Mouse (Mus musculus) T-helper 2 cell (primary cell): ENCODE data around the gene Itih3.

Experiments used
- in situ Hi-C: fragments of 300-600 bp; cut with MboI, MseI; formaldehyde crosslinking; loops from one replicate; pipeline ENCODE4 v1.15.1; 2025; ENCODE audit warnings: high pct_unique_total_duplicates

Gene Itih3

GRCm38 (mm10) chr14:30923375-30924105 lies at the start of gene Itih3:
TSS of gene Itih3 (minus strand) at chr14:30923760.
- in situ Hi-C loops, result no loop called here

DNA sequence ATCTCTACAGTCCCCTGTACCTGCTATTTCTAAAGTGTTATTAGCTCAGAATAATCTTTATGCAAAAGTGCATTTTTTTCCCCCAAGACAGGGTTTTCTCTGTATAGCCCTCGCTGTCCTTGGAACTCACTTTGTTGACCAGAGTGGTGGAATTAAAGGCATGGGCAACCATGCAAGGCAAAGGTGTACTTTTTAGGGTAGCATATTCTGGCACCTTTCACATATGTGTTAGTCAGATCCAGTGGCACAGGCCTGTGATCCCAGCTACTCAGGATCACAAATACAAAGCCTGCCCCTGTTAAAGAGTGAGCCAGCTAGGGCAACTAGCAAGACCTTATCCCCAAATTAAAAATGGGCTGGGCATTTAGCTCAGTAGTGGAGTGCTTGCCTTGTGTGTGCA lies 36.8 kb upstream of the Itih3 start:
- in situ Hi-C loops, result no loop called here

DNA sequence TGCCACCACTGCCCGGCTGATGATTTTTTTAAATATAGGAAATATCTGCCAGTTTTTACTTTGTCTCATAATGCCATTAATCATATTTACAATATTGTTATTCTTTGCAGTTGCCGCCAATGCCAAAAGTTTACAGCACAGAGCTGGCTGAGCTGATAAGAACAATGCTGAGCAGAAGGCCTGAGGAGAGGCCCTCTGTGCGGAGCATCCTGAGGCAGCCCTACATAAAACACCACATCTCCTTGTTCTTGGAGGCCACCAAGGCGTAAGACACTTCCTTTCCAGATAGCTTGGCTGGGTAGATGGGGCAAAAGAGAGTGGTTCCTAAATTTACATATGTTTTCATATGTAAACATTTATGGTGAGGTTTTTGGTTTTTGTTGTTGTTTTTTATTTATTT lies 35.5 kb upstream of the Itih3 start:
- in situ Hi-C loops, result no loop called here

DNA sequence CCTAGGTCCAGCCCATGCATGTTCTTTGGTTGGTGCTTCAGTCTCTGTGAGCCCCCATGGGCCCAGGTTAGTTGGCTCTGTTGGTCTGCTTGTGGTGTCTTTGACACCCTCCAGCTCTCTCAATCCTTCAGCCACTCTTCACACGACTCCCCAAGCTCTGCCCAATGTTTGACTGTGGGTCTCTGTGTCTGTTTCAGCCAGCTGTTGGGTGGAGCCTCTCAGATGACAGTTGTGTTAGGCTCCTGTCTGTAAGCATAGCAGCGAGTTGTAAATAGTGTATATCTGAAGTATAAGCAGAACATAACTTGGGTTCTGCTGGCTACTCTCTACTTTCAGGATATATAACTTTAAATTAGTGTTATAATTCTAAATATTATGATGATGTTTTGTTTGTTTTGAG lies 35.0 kb upstream of the Itih3 start:
- in situ Hi-C loops, result no loop called here

DNA sequence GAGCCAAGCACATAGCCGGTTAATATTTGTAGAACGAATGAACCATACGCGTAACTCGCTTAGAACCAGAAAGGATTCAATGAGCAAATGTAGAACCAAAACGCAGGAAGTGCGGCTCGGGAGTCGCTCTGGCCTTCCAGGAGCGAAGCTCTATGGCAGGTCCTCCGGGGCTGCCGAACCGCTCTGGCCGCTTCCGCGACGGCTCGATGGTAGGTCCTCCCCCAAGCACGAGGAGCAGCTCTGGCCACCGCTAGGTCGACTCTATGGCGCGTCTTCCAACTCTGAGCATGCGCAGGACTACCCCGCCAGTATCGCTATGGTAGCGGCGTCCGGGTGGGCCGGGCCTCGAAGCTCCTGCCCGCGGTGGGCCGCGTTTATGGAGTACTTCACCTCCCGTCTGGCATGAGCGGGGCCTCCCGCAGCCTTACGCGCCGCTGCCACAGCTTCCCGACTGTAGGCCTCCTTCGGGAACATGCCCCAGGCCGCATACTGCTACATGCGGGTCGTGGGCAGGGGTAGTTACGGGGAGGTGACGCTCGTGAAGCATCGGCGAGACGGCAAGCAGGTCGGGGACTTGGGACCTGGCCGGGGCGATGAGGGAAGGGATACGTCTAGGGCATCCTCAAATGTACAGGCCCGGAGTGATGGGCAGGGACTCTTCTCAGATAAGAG lies 27.7 kb upstream of the Itih3 start, which contains the start of gene Nek4:
Gene Nek4 (plus strand): TSS at position 224 of the 672 bp plus-strand sequence.
- in situ Hi-C loops, result no loop called here

- in situ Hi-C loops, result no loop called here
Measured at GRCm38 (mm10) chr14:30949986-30950385, 26.4 kb upstream of the Itih3 start.

GRCm38 (mm10) chr14:30944745-30945144 lies 21.2 kb upstream of the Itih3 start:
- in situ Hi-C loops, result no loop called here

GRCm38 (mm10) chr14:30943860-30944674 lies 20.5 kb upstream of the Itih3 start:
- in situ Hi-C loops, result no loop called here

DNA sequence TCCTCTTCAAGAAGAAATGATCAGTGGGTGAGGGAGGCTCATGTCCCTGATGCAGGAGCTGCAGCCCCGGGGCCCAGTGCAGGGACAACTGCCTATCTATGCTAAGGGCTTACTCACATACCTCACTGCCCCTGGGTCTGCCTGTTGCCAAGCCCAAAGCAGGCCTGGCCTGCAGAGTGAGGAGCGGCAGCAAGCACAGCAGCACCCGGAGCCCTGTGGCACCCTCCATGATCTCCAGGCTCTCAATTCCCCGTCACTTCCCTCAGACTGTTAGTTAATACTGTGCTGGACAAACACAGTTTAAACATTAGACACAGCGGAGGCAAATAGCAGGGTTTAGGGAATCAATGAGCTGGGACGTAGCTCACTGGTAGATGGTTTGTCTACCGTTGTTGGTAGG lies 19.5 kb upstream of the Itih3 start, which contains the start of gene Itih1:
Gene Itih1 (minus strand): TSS at position 252 of the 400 bp plus-strand sequence.
- in situ Hi-C loops, result no loop called here

GRCm38 (mm10) chr14:30942254-30942653 lies 18.7 kb upstream of the Itih3 start:
- in situ Hi-C loops, result no loop called here

DNA sequence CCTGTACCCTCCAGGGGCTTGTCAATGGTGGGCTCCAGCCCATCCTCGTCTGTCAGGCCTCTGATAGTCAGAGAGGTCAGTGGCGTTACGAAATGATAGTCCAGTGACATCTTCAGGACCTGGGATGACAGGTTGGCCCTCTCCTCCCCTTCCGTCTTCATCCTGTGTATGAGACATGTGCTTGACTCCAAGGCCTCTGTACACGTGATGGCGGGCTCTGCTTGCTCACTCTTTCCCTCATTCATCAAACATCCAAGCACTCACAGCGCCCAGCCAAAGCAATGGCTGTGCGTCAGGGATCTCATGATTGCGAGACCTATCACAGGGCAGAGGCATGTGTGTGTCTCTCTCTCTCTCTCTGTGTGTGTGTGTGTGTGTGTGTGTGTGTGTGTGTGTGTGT lies 9.8 kb upstream of the Itih3 start:
- in situ Hi-C loops, result no loop called here

GRCm38 (mm10) chr14:30930386-30930785 lies 6.8 kb upstream of the Itih3 start:
- in situ Hi-C loops, result no loop called here

- in situ Hi-C loops, result no loop called here
Measured at GRCm38 (mm10) chr14:30925492-30925891, 1.9 kb upstream of the Itih3 start.

- in situ Hi-C loops, result no loop called here
Measured at GRCm38 (mm10) chr14:30922053-30922670, 1.4 kb downstream of the Itih3 start.

DNA sequence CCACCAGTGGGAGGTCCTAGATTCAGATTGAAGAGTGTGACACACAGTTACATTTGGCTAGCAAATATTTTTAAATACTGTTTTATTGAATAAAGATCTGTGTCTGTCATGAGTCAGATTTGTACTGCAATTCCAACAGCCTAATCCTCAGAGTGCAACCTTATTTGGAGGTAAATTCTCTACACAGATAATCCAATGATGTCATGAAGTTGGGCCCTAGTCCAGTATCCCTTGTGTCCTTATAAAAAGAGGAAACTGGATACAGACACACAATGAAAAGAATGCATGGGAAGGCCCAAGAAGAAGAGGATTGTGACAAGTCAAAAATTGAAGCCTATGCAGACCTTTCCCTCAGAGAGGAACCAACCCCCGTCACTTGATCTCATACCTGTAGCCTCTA lies 7.0 kb downstream of the Itih3 start:
- in situ Hi-C loops, result no loop called here

- in situ Hi-C loops, result no loop called here
Measured at GRCm38 (mm10) chr14:30913404-30913803, 10.2 kb downstream of the Itih3 start.

DNA sequence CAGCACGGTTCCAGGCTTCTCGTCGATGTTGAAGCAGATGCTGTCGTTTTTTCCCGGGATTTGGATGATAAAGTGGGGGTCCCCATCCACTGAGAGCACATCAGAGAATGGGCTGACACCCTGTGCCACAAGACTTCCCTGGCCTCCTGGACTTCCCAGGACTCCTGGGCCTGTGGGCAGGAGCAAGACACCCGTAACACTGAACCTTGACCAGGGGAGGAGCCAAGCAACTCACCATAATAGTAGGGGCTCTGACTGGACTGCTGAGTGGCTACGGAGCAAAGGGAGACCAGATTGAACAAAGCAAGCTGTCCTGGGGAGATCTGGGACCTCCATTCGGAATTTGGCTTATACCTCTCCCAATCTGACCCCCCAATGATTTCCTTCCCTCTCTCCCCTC lies 10.9 kb downstream of the Itih3 start:
- in situ Hi-C loops, result no loop called here

DNA sequence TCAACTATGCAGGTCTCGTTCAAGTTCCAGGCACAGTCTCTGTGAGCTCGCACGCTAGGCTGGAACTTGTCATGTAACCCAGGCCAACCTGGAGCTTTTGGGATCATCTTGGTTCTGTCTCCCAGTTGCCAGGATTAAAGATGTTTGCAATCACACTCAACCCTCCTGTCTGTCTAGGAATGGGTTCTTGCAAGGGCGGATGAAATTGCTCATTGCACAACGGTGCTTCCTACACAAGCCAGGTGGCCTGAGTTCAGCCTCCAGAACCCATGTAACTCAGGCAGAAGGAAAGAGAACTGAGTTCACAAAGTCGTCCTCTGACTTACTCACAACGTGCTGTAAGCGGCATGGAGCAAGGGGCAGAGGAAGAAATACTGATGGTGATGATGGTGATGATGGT lies 12.4 kb downstream of the Itih3 start:
- in situ Hi-C loops, result no loop called here

- in situ Hi-C loops, result no loop called here
Measured at GRCm38 (mm10) chr14:30907814-30908265, 15.7 kb downstream of the Itih3 start.

DNA sequence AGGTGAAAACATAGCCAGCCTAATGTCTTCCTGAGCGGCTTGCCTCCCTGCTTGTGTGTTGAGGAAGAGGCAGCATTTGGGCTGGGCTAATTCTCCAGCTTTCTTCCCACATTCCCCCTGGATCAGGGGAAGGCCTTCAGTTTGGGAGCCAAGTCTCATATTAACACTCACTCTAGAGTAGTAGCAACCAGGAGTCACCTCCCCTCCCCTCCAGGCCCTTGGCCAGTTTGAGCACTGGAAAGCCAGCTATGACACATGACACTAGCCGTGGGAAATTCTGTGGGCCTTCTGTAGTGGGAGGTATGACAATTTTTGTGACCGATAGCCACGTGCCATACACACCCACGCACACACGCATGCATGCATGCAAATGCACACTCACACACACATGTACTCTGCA lies 17.6 kb downstream of the Itih3 start:
- in situ Hi-C loops, result no loop called here

DNA sequence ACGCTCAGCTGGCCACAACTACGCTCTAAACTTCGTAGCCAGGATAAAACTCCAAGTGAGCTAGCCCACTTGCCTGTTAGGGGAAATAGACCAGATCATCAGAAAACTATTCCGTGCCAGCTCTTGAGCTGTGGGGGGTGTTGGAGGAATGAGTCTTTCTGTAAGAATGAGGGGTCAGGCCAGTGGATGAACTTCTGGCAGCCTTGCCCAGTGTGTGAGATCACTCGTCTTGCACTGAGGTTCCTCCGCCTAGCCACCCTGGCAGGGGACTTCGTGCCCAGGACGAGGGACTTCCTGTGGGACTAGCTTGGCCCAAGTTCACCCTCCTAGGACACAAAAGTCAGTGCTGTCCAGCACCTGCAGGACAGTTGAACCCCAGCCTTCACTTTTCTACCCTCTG lies 19.3 kb downstream of the Itih3 start:
- in situ Hi-C loops, result no loop called here

DNA sequence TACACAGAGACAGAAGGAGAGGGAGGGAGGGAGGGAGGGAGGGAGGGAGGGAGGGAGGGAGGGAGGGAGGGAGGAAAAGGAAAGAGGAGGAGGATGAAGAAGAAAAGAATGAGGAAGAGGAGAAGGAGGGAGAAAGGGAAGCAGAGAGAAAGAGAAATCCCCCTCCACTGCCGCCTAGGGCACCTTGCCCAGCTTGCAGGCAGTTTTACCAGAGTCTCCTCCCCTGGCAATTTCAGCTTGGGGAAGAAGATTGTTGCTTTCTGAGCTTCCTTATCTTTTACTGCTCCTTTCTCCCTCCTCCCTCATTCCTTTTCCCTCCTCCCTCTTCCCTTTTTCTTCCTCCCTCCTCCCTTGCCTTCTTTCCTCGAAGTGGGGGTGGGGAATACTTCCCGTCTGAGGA lies 20.5 kb downstream of the Itih3 start:
- in situ Hi-C loops, result no loop called here
